Mouse (Mus musculus) heart, embryonic 13.5 days (tissue): ENCODE measurements around the gene Pak4. TPM values are rescaled to one million over a fixed set of nuclear protein-coding genes. Genes with fewer than 3 reads are reported as not detected.
A peak's percentile ranks its signal among the peaks of the same experiment; 100 is the strongest.

Source experiments
- ATAC-seq: fragments of 200-750 bp; cut with Nextera tagmentation; 2 replicates; pipeline ENCODE4 v1.8.0; 2017; ENCODE audit warnings: moderate TSS enrichment; ENCODE audit not compliant: insufficient number of reproducible peaks, low FRiP score, low TSS enrichment; ENCODE audit errors: extremely low read depth
- H3K27ac ChIP-seq: fragments of 300-500 bp; sonication (generic); replicated peaks from 2 replicates; pipeline ENCODE4 v1.5.1; 2015; ENCODE audit warnings: moderate library complexity, mild to moderate bottlenecking, inconsistent platforms
- H3K27me3 ChIP-seq: fragments of 300-500 bp; sonication (generic); replicated peaks from 2 replicates; pipeline ENCODE4 v1.6.1; 2015; ENCODE audit warnings: mild to moderate bottlenecking, inconsistent platforms
- H3K36me3 ChIP-seq: fragments of 300-500 bp; sonication (generic); 2 replicates; pipeline ENCODE4 v1.6.1; 2015; ENCODE audit warnings: mild to moderate bottlenecking, inconsistent platforms
- H3K4me1 ChIP-seq: fragments of 300-500 bp; sonication (generic); 2 replicates; pipeline ENCODE4 v1.6.1; 2015; ENCODE audit warnings: inconsistent platforms
- H3K4me2 ChIP-seq: fragments of 300-500 bp; sonication (generic); 2 replicates; pipeline ENCODE4 v1.6.1; 2015; ENCODE audit warnings: inconsistent platforms, mild to moderate bottlenecking, moderate library complexity
- H3K4me3 ChIP-seq: fragments of 300-500 bp; sonication (generic); 2 replicates; pipeline ENCODE4 v1.5.1; 2015; ENCODE audit warnings: moderate library complexity, mild to moderate bottlenecking, inconsistent platforms
- H3K9ac ChIP-seq: fragments of 300-500 bp; sonication (generic); 2 replicates; pipeline ENCODE4 v1.6.1; 2015; ENCODE audit warnings: inconsistent platforms, mild to moderate bottlenecking, moderate library complexity
- H3K9me3 ChIP-seq: fragments of 300-500 bp; sonication (generic); 2 replicates; pipeline ENCODE4 v1.6.1; 2016; ENCODE audit warnings: inconsistent platforms
- WGBS: fragments of 180-500 bp; shearing (Covaris S2); methylation state at CpG from one replicate; pipeline ENCODE4 v1.1.7; 2015; ENCODE audit warnings: mixed read lengths; 5-methylcytosine and 5-hydroxymethylcytosine counted together
- polyA plus RNA-seq: library from polyadenylated mRNA; unstranded; fragments of >200 nt; fragmentation: Nextera tagmentation; extraction: Ambion mirVana; gene quantifications from 2 replicates; pipeline ENCODE4 v1.2.1, GENCODE M21; 2015

The Pak4 gene
- polyA plus RNA-seq, 1 experiment from 2014 or later, result 27.9 TPM

DNA sequence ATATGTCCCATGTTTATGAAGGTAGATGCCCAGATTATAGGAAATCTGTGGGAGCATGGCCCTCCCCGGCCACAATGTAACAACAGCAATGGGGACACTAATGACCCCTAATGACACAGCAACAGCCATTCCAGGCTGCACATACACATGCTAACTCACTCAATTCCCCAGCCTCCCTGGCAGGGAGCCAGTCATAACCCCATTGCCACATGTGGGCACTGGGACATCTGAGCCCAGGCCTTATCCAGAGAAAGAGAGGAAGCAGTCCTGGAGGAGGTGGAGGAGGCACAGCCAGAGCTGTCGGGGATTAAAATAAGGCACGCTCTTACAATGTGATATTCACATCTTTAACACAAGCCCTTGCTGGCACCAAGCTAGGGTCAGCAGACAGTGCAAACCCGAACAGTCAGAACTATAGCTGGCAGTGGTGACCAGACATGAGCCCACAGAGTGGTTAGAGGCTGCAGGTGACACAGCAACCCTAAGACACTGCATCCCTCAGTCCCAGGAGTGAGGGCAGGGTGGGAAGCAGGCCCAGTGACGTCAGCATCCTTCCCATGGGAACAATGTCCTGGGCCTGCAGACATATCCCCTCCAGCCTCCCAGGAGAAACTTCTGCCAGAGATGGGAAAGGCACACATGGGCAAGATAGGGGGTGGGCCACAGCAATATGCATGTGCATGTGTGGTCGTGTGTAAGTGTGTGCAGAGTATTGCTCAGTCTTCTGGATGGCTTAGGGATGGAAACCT is 11.1 kb downstream of the Pak4 start:
- 40% methylated on average over 6 of the region's 6 CpGs for WGBS
- Histone ChIP-seq H3K27me3 (no peaks in the 10 kb centered on the region), H3K27ac (peak overlapping the region; percentile 73), H3K4me3 (no peak overlapping the region), H3K4me2 (peak overlapping the region; percentile 33; the same call in 1 of the 2 replicates), H3K4me1 (peaks cover 93% of the 10 kb centered on the region), H3K9me3 (no peaks in the 10 kb centered on the region), H3K9ac (peak overlapping the region; percentile 67), H3K36me3 (no peaks in the 10 kb centered on the region)
- no peak for ATAC-seq

DNA sequence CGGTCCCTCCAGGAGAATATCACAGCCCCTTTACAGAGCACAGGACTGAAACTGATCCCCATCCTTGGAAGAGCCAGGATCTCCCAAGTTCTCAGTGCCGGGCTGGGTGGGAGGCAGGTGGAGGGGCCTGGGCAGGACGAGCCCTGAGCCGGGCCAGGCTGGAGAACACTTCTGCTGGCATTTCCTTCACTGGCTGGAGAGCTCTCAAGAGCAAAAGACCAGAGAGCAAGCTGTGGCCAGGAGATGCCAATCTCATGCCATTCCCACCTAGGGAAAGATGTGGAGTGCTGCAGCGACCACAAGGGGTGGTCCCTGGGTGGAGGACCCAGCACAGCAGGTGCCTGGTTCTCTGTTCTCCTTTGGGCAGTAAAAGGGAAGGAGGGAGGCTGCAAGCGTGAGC is 13.0 kb downstream of the Pak4 start:
- no peak for ATAC-seq
- Histone ChIP-seq H3K9ac (peak overlapping the region; percentile 34; the same call in 1 of the 2 replicates), H3K27me3 (no peaks in the 10 kb centered on the region), H3K27ac (peak overlapping the region; percentile 65; the same call in 1 of the 2 replicates), H3K4me2 (no peak overlapping the region), H3K4me3 (no peak overlapping the region), H3K9me3 (no peaks in the 10 kb centered on the region), H3K4me1 (peaks cover 95% of the 10 kb centered on the region), H3K36me3 (0 out of 2 replicates have a peak, but pooled peaks cover 7% of the 10 kb centered on the region)
- WGBS, result 76% methylated on average over 6 of the region's 6 CpGs

DNA sequence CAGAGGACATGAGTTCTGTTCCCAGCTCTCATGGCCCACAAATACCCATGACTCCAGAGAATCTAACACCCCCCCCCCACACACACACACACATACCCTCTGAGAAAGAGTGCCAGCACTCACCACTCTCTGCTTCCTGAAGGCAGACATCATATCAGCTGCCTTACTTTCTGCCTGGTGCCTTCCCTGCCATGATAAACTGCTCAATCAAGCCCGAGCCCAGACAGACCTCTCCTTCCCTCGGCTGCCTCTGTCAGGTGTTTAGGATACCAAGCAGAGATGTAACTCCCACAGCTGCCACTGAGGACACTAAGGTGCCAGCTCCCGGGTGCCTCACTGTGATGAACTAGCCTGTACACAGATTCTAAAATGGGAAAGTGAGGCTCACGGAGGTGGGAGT is 13.5 kb downstream of the Pak4 start:
- 0 out of 2 replicates have a peak, but pooled peaks cover 7% of the 10 kb centered on the region for H3K36me3 ChIP-seq
- no peaks in the 10 kb centered on the region for H3K27me3 ChIP-seq
- WGBS, result 27% methylated on average over 4 of the region's 4 CpGs
- no peaks in the 10 kb centered on the region for H3K9me3 ChIP-seq
- peak overlapping the region; percentile 34 for H3K9ac ChIP-seq
- H3K27ac ChIP-seq, result peak overlapping the region; percentile 65
- no peak overlapping the region for H3K4me3 ChIP-seq
- peaks cover 97% of the 10 kb centered on the region for H3K4me1 ChIP-seq
- no peak overlapping the region for H3K4me2 ChIP-seq
- ATAC-seq, result no peak

DNA sequence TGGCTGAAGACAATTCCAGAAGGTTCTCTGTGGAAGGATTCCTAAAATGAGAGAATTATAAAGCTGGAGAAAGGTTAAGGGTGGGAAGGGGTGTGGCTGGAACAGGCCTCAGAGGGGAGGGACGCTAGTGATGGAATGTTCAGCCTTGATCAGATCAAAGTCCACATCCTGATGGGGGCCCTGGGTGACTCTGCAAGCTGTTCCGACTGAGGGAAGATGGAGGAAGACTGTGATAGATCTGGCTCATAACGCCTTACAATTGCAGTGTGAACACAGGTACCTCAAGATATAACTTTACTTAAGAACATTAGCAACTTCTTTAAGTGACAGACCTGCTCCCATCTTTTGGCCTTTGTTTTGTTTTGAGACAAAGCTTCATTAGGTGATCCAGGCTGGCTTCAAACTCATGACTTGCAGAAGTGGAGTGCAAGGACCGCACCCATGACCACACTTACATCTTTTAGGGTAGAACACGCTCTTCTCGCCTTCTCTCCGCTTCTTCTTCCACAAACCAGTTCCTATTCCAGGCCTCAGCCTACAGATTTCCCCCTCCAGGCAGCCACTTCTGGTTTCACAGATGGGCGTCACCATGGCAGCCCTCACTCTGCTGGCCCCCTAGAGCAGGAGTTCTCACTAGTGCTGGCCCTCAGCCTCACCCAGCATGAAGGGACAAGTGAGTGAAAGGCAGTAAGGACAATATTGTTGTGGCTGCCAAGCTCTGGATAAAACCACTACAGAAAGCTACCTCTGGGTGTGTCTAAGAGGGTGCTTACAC is 14.2 kb downstream of the Pak4 start:
- WGBS, result 67% methylated on average over 8 of the region's 8 CpGs
- H3K36me3 ChIP-seq, result 0 out of 2 replicates have a peak, but pooled peaks cover 7% of the 10 kb centered on the region
- H3K9me3 ChIP-seq, result no peaks in the 10 kb centered on the region
- no peaks in the 10 kb centered on the region for H3K27me3 ChIP-seq
- H3K9ac ChIP-seq, result peak overlapping the region; percentile 34
- no peak for ATAC-seq
- H3K27ac ChIP-seq, result peak overlapping the region; percentile 65
- H3K4me3 ChIP-seq, result no peak overlapping the region
- no peak overlapping the region for H3K4me2 ChIP-seq
- H3K4me1 ChIP-seq, result peaks cover 98% of the 10 kb centered on the region

DNA sequence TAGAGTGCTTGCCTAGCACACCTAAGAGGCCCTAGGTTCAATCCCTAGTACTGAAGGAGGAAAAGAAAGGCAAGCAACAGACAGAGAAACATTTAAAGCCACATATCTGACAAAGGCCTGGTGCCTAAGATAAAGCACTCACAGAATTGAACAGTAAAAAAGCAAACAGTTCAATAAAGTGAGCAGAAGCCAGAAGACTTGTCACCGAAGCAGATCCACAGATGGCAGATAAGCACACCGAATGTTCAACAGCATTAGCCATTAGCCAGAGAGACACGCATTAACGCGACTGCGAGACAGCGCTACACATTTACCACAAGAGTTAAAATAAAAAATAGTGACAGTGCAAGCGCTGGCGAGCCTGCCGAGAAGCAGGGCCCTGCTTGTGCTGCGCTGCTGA is 15.1 kb downstream of the Pak4 start:
- H3K4me3 ChIP-seq, result no peak overlapping the region
- no peak overlapping the region for H3K27ac ChIP-seq
- H3K4me2 ChIP-seq, result no peak overlapping the region
- H3K4me1 ChIP-seq, result peaks cover 98% of the 10 kb centered on the region
- no peaks in the 10 kb centered on the region for H3K27me3 ChIP-seq
- H3K9ac ChIP-seq, result peak overlapping the region; percentile 28; the same call in 1 of the 2 replicates
- 76% methylated on average over 11 of the region's 11 CpGs for WGBS
- no peak for ATAC-seq
- 0 out of 2 replicates have a peak, but pooled peaks cover 7% of the 10 kb centered on the region for H3K36me3 ChIP-seq
- H3K9me3 ChIP-seq, result no peaks in the 10 kb centered on the region

DNA sequence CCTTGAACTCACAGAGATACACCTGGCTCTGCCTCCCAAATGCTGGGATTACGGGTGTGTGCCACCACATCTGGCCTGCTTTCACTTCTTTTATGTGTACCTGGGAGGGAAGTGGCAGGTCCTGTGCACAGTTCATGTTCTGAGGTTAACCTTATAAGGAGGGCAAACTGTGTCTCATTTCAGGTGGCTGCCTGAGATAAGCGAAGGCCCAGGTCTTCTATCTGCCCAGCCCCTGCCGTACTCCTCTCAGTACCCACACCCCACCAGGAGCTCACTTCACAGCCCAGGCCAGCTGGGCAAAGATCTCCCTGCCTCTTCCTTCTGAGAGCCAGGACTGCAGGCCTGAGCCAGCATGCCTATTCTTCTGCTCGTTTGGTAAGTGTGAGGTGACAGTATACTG is 16.3 kb downstream of the Pak4 start:
- no peak for ATAC-seq
- no peak overlapping the region for H3K9ac ChIP-seq
- 0 out of 2 replicates have a peak, but pooled peaks cover 7% of the 10 kb centered on the region for H3K36me3 ChIP-seq
- 67% methylated on average over 4 of the region's 4 CpGs for WGBS
- H3K27me3 ChIP-seq, result no peaks in the 10 kb centered on the region
- no peak overlapping the region for H3K4me3 ChIP-seq
- 0 out of 2 replicates have a peak overlapping the region, but pooled peaks have one; percentile 4 for H3K27ac ChIP-seq
- H3K4me2 ChIP-seq, result no peak overlapping the region
- no peaks in the 10 kb centered on the region for H3K9me3 ChIP-seq
- peaks cover 98% of the 10 kb centered on the region for H3K4me1 ChIP-seq

DNA sequence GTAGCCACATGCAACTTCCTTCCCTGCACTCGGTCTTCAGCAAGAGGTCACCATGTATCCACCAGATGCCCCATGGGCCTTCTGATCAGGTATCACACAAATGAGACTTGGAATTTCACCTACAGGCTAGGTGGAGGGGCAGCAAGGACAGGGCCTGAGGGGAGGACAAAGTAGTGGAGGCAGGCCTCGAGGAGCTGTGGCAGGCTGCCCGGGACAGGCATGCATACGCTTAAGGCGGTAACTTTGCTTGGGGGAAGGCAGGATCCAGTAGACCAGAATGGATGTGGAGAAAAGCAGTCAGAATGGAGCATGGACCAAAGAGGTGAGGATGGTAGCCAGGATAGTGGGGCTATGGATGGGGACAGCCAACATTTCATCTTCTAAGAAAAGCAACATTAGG is 18.2 kb downstream of the Pak4 start:
- H3K4me1 ChIP-seq, result peaks cover 96% of the 10 kb centered on the region

DNA sequence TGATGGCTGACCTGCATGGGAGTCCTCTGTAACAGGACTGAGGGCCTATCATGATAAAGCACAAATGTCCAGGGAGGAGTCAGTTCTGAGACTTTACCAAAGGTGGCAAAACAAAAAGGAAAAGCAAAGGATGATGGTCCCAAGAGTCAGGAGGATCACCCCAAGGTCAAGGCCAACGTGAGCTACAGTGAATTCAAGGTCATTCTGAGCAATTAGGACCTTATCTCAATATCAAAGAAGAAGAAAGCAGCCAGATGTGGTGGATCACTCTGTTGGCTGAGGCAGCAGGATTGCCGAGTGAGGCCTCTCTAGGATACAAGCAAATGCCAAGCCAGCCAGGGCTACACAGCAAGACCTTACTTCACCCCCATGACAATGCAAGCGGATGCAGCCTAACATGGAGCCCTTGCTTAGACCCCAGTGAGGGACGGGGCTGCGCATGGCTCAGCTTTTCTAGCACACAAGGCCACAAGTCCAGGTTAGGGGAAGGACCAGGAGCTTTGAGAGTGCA is 19.4 kb downstream of the Pak4 start:
- Histone ChIP-seq H3K9me3 (no peaks in the 10 kb centered on the region), H3K27ac (peak overlapping the region; percentile 80), H3K9ac (0 out of 2 replicates have a peak overlapping the region, but pooled peaks have one; percentile 48), H3K4me1 (peaks cover 92% of the 10 kb centered on the region), H3K36me3 (0 out of 2 replicates have a peak, but pooled peaks cover 7% of the 10 kb centered on the region), H3K4me3 (no peak overlapping the region), H3K4me2 (no peak overlapping the region), H3K27me3 (no peaks in the 10 kb centered on the region)
- WGBS, result 62% methylated on average over 5 of the region's 5 CpGs
- ATAC-seq, result no peak

More for the DNA sequence above, 18.2 kb downstream of the Pak4 start:
- H3K9ac ChIP-seq, result 0 out of 2 replicates have a peak overlapping the region, but pooled peaks have one; percentile 10
- H3K4me3 ChIP-seq, result no peak overlapping the region
- H3K27me3 ChIP-seq, result no peaks in the 10 kb centered on the region
- no peak overlapping the region for H3K4me2 ChIP-seq
- H3K36me3 ChIP-seq, result 0 out of 2 replicates have a peak, but pooled peaks cover 7% of the 10 kb centered on the region
- no peak for ATAC-seq
- WGBS, result 79% methylated on average over 5 of the region's 5 CpGs
- H3K27ac ChIP-seq, result no peak overlapping the region
- no peaks in the 10 kb centered on the region for H3K9me3 ChIP-seq

DNA sequence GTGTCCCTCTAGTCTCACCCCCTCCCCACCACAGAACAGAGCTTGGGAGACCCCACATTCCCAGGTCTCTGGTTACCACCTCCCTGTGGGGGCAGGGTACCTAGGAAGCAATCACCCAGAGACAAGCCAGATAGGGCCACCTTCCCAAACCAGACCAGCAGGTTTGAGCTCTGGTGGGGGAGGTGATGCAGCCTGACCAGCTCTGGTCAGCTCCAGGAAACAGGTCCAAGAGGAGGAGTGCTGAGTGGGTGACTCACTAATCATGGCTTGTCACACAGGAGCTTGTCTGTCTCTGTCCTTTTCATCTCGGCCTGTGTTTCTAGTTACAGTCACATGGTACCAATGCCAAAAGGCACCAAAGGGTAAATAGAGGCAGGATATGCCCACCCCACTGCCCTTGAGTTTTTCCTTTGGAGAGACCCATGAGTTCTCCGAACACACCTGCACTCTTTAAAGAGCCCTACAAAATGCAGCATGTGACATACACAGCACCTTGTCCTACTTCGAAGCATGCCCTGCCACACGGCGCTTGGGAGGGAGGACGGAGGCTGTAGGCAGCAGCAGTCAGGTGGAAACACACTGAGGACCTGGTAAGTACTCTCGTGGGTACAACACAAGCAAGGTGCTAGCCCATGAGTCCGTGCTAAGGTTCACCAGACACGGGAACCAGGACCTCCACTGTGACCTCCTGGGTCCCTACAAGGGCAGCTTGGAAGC is 20.0 kb downstream of the Pak4 start:
- H3K36me3 ChIP-seq, result 0 out of 2 replicates have a peak, but pooled peaks cover 7% of the 10 kb centered on the region
- H3K27ac ChIP-seq, result peak overlapping the region; percentile 80
- ATAC-seq, result no peak
- H3K4me2 ChIP-seq, result no peak overlapping the region
- no peaks in the 10 kb centered on the region for H3K27me3 ChIP-seq
- H3K4me1 ChIP-seq, result peaks cover 92% of the 10 kb centered on the region
- WGBS, result 72% methylated on average over 9 of the region's 9 CpGs
- H3K4me3 ChIP-seq, result no peak overlapping the region
- no peaks in the 10 kb centered on the region for H3K9me3 ChIP-seq
- H3K9ac ChIP-seq, result peak overlapping the region; percentile 48

DNA sequence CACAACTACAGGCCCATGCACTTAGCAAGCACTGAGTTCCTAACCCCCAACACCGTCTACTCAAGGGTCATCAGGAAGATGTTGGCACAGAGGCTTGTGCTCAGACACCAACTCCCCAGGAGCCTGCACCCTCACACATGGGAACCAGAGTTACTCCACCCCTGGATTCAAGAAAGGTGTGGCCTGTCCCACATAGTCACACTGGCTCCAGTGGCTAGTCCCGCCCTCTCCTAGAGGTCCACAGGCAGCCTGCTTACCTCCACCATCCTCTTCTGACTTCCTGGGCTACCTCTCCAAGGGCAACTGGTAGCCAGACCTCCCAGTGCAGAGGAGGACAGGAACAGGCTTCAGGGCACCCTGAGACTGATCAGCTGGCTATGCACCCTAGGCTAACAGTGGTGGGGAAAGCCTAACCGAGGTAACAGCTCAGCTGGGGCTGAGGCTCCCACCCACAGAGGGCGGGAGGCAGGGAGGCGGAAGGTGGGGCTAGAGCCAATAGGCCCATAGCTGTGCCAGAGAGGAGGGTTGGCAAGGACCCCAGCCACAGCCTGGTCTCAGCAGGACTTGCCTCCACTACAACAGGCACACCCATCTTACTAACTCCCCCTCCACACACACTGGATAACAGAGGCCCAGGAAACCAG is 21.6 kb downstream of the Pak4 start:
- ATAC-seq, result no peak
- Histone ChIP-seq H3K36me3 (0 out of 2 replicates have a peak, but pooled peaks cover 7% of the 10 kb centered on the region), H3K27ac (peak overlapping the region; percentile 80; the same call in 1 of the 2 replicates), H3K9me3 (no peaks in the 10 kb centered on the region), H3K4me1 (peaks cover 93% of the 10 kb centered on the region), H3K9ac (peak overlapping the region; percentile 48), H3K4me2 (0 out of 2 replicates have a peak overlapping the region, but pooled peaks have one; percentile 8), H3K4me3 (no peak overlapping the region), H3K27me3 (no peaks in the 10 kb centered on the region)
- 72% methylated on average over 5 of the region's 5 CpGs for WGBS
